Mouse (Mus musculus) spleen, embryonic (tissue): ENCODE measurements around the gene AI481877.
"Not testable (repeated sequence)": the region's sequence is repeated elsewhere in the genome, so short reads cannot be mapped to it uniquely, and the experiment has no call there.

Experiments
- CTCF ChIA-PET: fragments of 350-600 bp; sonication (Branson Sonifier 250); formaldehyde crosslinking; loops from one replicate; lab custom pipeline; 2022; lab: Charles Lee

The AI481877 gene

GRCm38 (mm10) chr4:59138507-59139033 lies at the start of gene AI481877:
Gene AI481877 (minus strand): TSS chr4:59138983.
- CTCF ChIA-PET = not testable (repeated sequence)

- CTCF ChIA-PET = interaction anchor here (0.6 to 0.8 kb wide), 2 partner anchors 163 to 425 kb away, joined by 3 to 5 read pairs; no protein-coding TSS in a partner anchor
Measured at GRCm38 (mm10) chr4:59188474-59188801, 49.7 kb upstream of the AI481877 start.

- CTCF ChIA-PET = no interaction called here
Measured at GRCm38 (mm10) chr4:59187289-59187688, 48.5 kb upstream of the AI481877 start.

GRCm38 (mm10) chr4:59185671-59186070 lies 46.9 kb upstream of the AI481877 start:
- CTCF ChIA-PET = interaction anchor here (0.6 kb wide), 1 partner anchor 151 kb away, joined by 4 read pairs; no protein-coding TSS in a partner anchor

- CTCF ChIA-PET = no interaction called here
Measured at GRCm38 (mm10) chr4:59181320-59182271, 42.8 kb upstream of the AI481877 start.

- CTCF ChIA-PET = no interaction called here
Measured at GRCm38 (mm10) chr4:59177566-59177965, 38.8 kb upstream of the AI481877 start.

- CTCF ChIA-PET = no interaction called here
Measured at GRCm38 (mm10) chr4:59175929-59176328, 37.1 kb upstream of the AI481877 start.

GRCm38 (mm10) chr4:59175003-59175402 lies 36.2 kb upstream of the AI481877 start:
- CTCF ChIA-PET = no interaction called here

- CTCF ChIA-PET = interaction anchor here (0.5 kb wide), 1 partner anchor 48 kb away, joined by 3 read pairs; no protein-coding TSS in a partner anchor
Measured at GRCm38 (mm10) chr4:59173181-59173922, 34.6 kb upstream of the AI481877 start.

GRCm38 (mm10) chr4:59172616-59173015 lies 33.8 kb upstream of the AI481877 start:
- CTCF ChIA-PET = interaction anchor here (0.5 kb wide), 1 partner anchor 49 kb away, joined by 3 read pairs; no protein-coding TSS in a partner anchor

GRCm38 (mm10) chr4:59169981-59170380 lies 31.2 kb upstream of the AI481877 start:
- CTCF ChIA-PET = interaction anchor here (0.6 to 1.0 kb wide), 3 partner anchors 11 to 681 kb away, joined by 3 read pairs; no protein-coding TSS in a partner anchor

- CTCF ChIA-PET = no interaction called here
Measured at GRCm38 (mm10) chr4:59167251-59167847, 28.6 kb upstream of the AI481877 start.

- CTCF ChIA-PET = no interaction called here
Measured at GRCm38 (mm10) chr4:59164034-59164433, 25.3 kb upstream of the AI481877 start.

GRCm38 (mm10) chr4:59160959-59161670 lies 22.3 kb upstream of the AI481877 start:
- CTCF ChIA-PET = no interaction called here

- CTCF ChIA-PET = no interaction called here
Measured at GRCm38 (mm10) chr4:59160289-59160688, 21.5 kb upstream of the AI481877 start.

GRCm38 (mm10) chr4:59157654-59158053 lies 18.9 kb upstream of the AI481877 start:
- CTCF ChIA-PET = no interaction called here

GRCm38 (mm10) chr4:59156897-59157592 lies 18.3 kb upstream of the AI481877 start:
- CTCF ChIA-PET = no interaction called here

GRCm38 (mm10) chr4:59151953-59152352 lies 13.2 kb upstream of the AI481877 start:
- CTCF ChIA-PET = interaction anchor here (1.2 kb wide), 1 partner anchor 14 kb away, joined by 3 read pairs; no protein-coding TSS in a partner anchor

- CTCF ChIA-PET = interaction anchor here (1.1 to 1.2 kb wide), 2 partner anchors 13 to 186 kb away, joined by 3 read pairs; no protein-coding TSS in a partner anchor
Measured at GRCm38 (mm10) chr4:59150907-59151306, 12.1 kb upstream of the AI481877 start.

- CTCF ChIA-PET = interaction anchor here (0.6 kb wide), 1 partner anchor 21 kb away, joined by 14 read pairs; no protein-coding TSS in a partner anchor
Measured at GRCm38 (mm10) chr4:59149043-59149442, 10.3 kb upstream of the AI481877 start.
